Mouse (Mus musculus): Measurements from ENCODE around the gene G0s2. TPM values are rescaled to one million over a fixed set of nuclear protein-coding genes. Genes with fewer than 3 reads are reported as not detected.
"Not testable (repeated sequence)": the region's sequence is repeated elsewhere in the genome, so short reads cannot be mapped to it uniquely, and the experiment has no call there.

The G0s2 gene
- total and polyA plus RNA-seq, 3 experiments: not detected

DNA sequence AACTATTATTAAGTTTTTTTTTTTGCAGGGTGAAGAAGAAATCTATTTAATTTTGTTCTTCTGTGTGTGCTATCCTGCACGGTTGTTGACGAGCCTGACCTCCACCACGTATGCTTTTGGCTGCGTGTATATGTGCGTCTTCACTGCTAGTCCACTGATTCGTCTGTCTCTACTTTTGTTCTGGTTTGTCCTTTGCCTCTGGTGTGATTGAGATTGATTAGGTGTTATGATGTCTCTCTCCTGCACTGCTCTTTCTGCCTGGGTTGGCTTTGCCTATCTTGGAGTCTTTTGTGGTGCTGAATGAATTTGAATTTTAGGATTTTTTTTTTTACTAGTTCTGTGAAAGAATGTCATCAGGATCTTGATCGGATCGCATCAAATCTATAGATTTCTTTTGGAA is 18.0 kb downstream of the G0s2 start:
- Histone ChIP-seq H3K4me3 (replicated peaks in 1 of 3; ENCODE audit: low read depth in 2 of 3, low read length in 2 of 3, poor library complexity in 1 of 3) (no peak overlapping the region), H3K4me2 (ENCODE audit: insufficient read depth, low read depth, poor library complexity, severe bottlenecking) (no peak overlapping the region), H3K79me2 (replicated peaks; ENCODE audit: control insufficient read depth, extremely low read depth, insufficient read depth, poor library complexity, severe bottlenecking) (no peaks in the 10 kb centered on the region), H3K27ac (ENCODE audit: insufficient read depth, low read depth) (no peak overlapping the region), H3K9me3 (replicated peaks; ENCODE audit: low read length) (no peaks in the 10 kb centered on the region), H3K27me3 (replicated peaks) (no peaks in the 10 kb centered on the region), H3K36me3 (replicated peaks in 1 of 2; ENCODE audit: control insufficient read depth in 1 of 2, insufficient read depth in 1 of 2, low read length in 1 of 2) (peaks cover 9 to 35% of the 10 kb centered on the region in 2 experiments), H3K4me1 (ENCODE audit: control insufficient read depth in 1 of 2, insufficient read depth in 2 of 2) (peaks cover 8 to 42% of the 10 kb centered on the region in 2 experiments), H3K9ac (ENCODE audit: insufficient read depth, low read depth) (no peak overlapping the region)
- in situ Hi-C loops (cut with MboI; ENCODE audit: low pct_ligation_motif_present, low pct_unique_long_range_greater_than_20kb, low sequenced_read_pairs) (loop anchor here (5.0 kb wide), 1 partner anchor 67 kb away; no protein-coding TSS in a partner anchor), dilution Hi-C loops (cut with MboI; ENCODE audit: extremely low pct_ligation_motif_present, extremely low pct_unique_long_range_greater_than_20kb, low sequenced_read_pairs) (no loop called here)
- TF ChIP-seq ZKSCAN1 (IDR thresholded peaks at IDR 0.05; ENCODE audit: borderline replicate concordance, low read depth, low read length): no peak
- TF ChIP-seq IRF4 (IDR thresholded peaks at IDR 0.05; ENCODE audit: low read depth, low read length): no peak
- no peak for DNase-seq (ENCODE audit: extremely low read depth)

DNA sequence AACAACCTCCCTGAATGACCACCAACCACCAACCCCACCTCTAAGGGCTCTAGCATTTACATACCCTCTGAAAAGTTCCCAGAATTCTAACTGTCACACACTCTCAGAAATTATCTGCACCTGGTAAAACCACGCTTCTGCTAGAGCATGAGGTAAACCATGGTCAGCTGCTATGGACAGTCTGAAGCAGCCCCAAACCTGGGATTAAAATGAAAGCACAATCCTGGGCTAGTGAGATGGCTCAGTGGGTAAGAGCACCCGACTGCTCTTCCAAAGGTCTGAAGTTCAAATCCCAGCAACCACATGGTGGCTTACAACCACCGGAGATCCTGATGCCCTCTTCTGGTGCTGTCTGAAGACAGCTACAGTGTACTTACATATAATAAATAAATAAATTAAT is 19.1 kb downstream of the G0s2 start:
- DNase-seq (ENCODE audit: extremely low read depth): peak; percentile 38
- H3K4me3 ChIP-seq (replicated peaks in 1 of 3; ENCODE audit: low read depth in 2 of 3, low read length in 2 of 3, poor library complexity in 1 of 3); H3K27me3 ChIP-seq (replicated peaks); dilution Hi-C loops (cut with MboI; ENCODE audit: extremely low pct_ligation_motif_present, extremely low pct_unique_long_range_greater_than_20kb, low sequenced_read_pairs); H3K4me2 ChIP-seq (ENCODE audit: insufficient read depth, low read depth, poor library complexity, severe bottlenecking); H3K27ac ChIP-seq (ENCODE audit: insufficient read depth, low read depth); H3K9ac ChIP-seq (ENCODE audit: insufficient read depth, low read depth); H3K9me3 ChIP-seq (replicated peaks; ENCODE audit: low read length); H3K79me2 ChIP-seq (replicated peaks; ENCODE audit: control insufficient read depth, extremely low read depth, insufficient read depth, poor library complexity, severe bottlenecking): not testable (repeated sequence)
- in situ Hi-C loops (cut with MboI; ENCODE audit: low pct_ligation_motif_present, low pct_unique_long_range_greater_than_20kb, low sequenced_read_pairs): loop anchor here (5.0 kb wide), 1 partner anchor 47 kb away; the partner anchor contains the start of gene Lamb3
- TF ChIP-seq TBP (conservative IDR thresholded peaks at IDR 0.05; ENCODE audit: low read depth, low read length) (peak; percentile 95), MAFK (IDR thresholded peaks at IDR 0.05; ENCODE audit: insufficient replicate concordance, low read length) (0 out of 2 replicates have a peak, but pooled peaks have one; percentile 35)
- peaks cover 8 to 54% of the 10 kb centered on the region in 2 experiments for H3K4me1 ChIP-seq (ENCODE audit: control insufficient read depth in 1 of 2, insufficient read depth in 2 of 2)
- peaks cover 9 to 34% of the 10 kb centered on the region in 2 experiments for H3K36me3 ChIP-seq (replicated peaks in 1 of 2; ENCODE audit: control insufficient read depth in 1 of 2, insufficient read depth in 1 of 2, low read length in 1 of 2)

DNA sequence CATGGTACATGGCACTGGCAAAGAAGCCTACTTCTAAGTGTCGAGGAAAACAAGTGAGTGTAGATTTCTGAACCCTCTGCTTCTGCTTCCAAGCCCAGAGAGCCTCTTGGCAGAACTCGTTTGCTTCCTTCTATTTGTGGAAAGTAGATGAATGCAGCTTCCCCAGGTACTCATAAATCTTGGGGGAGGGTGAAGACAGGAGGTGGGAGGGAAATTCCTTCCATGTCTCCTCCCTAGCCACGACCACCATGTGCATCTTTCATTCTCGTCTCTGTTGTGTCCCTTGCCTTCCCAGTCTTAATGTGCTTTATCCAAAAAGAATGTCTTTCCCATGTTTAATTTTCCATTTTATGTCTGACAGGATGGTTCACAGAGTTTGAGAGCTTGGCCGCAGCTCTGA is 20.4 kb downstream of the G0s2 start:
- Histone ChIP-seq H3K4me1 (ENCODE audit: control insufficient read depth in 1 of 2, insufficient read depth in 2 of 2) (peaks cover 8 to 62% of the 10 kb centered on the region in 2 experiments), H3K4me2 (ENCODE audit: insufficient read depth, low read depth, poor library complexity, severe bottlenecking) (no peak overlapping the region), H3K79me2 (replicated peaks; ENCODE audit: control insufficient read depth, extremely low read depth, insufficient read depth, poor library complexity, severe bottlenecking) (no peaks in the 10 kb centered on the region), H3K9ac (ENCODE audit: insufficient read depth, low read depth) (no peak overlapping the region), H3K27me3 (replicated peaks) (no peaks in the 10 kb centered on the region), H3K4me3 (replicated peaks in 1 of 3; ENCODE audit: low read depth in 2 of 3, low read length in 2 of 3, poor library complexity in 1 of 3) (no peak overlapping the region), H3K27ac (ENCODE audit: insufficient read depth, low read depth) (no peak overlapping the region), H3K9me3 (replicated peaks; ENCODE audit: low read length) (no peaks in the 10 kb centered on the region), H3K36me3 (replicated peaks in 1 of 2; ENCODE audit: control insufficient read depth in 1 of 2, insufficient read depth in 1 of 2, low read length in 1 of 2) (peaks cover 9 to 36% of the 10 kb centered on the region in 2 experiments)
- in situ Hi-C loops (cut with MboI; ENCODE audit: low pct_ligation_motif_present, low pct_unique_long_range_greater_than_20kb, low sequenced_read_pairs): loop anchor here (5.0 kb wide), 1 partner anchor 45 kb away; the partner anchor contains the start of gene Lamb3
- no peak for DNase-seq (ENCODE audit: extremely low read depth)
- TF ChIP-seq E2F4 (IDR thresholded peaks at IDR 0.05; ENCODE audit: insufficient replicate concordance, low read depth, low read length): no peak
- TF ChIP-seq KAT2A (IDR thresholded peaks at IDR 0.05; ENCODE audit: insufficient replicate concordance, low read length): no peak
- TF ChIP-seq TCF12 (IDR thresholded peaks at IDR 0.05; ENCODE audit: low read depth, low read length): no peak
- no peak for TF ChIP-seq SMC3 (IDR thresholded peaks at IDR 0.05; ENCODE audit: low read depth, low read length)
- TF ChIP-seq NELFE (IDR thresholded peaks at IDR 0.05; ENCODE audit: low read depth, low read length): no peak
- no peak for TF ChIP-seq ZMIZ1 (IDR thresholded peaks at IDR 0.05; ENCODE audit: low read depth, low read length)
- TF ChIP-seq JUND (conservative IDR thresholded peaks at IDR 0.05; ENCODE audit: low read depth, low read length): no peak
- no peak for TF ChIP-seq MAZ (IDR thresholded peaks at IDR 0.05; ENCODE audit: low read depth, low read length)
- no peak for TF ChIP-seq GABPA (IDR thresholded peaks at IDR 0.05; ENCODE audit: insufficient replicate concordance, low read depth, low read length)
- TF ChIP-seq IRF4 (IDR thresholded peaks at IDR 0.05; ENCODE audit: low read depth, low read length): no peak
- dilution Hi-C loops (cut with MboI; ENCODE audit: extremely low pct_ligation_motif_present, extremely low pct_unique_long_range_greater_than_20kb, low sequenced_read_pairs): no loop called here
